Mouse (Mus musculus) CH12.LX (cell line): ENCODE measurements around the gene Neu2.
A peak's percentile ranks its signal among the peaks of the same experiment; 100 is the strongest.

Source experiments
- CHD2 ChIP-seq: IDR thresholded peaks from 2 replicates; pipeline ENCODE4 v1.6.1; 2011; ENCODE audit warnings: low read length, improper control_type of control experiment
- CTCF ChIP-seq, 2 experiments: IDR thresholded peaks in 1 of 2; conservative IDR thresholded peaks in 1 of 2; 2 replicates each; pipeline ENCODE4 v1.5.1; 2011 to 2012; ENCODE audit warnings: low read depth in 2 of 2, low read length in 2 of 2, improper control_type of control experiment in 1 of 2, inconsistent platforms in 1 of 2, mild to moderate bottlenecking in 1 of 2, moderate library complexity in 1 of 2
- ELF1 ChIP-seq: IDR thresholded peaks from 2 replicates; pipeline ENCODE4 v1.6.1; 2014; ENCODE audit warnings: low read depth, mild to moderate bottlenecking, inconsistent platforms, low read length, improper control_type of control experiment
- ETS1 ChIP-seq: conservative IDR thresholded peaks from 2 replicates; pipeline ENCODE4 v1.6.1; 2012; ENCODE audit warnings: low read depth, mild to moderate bottlenecking, inconsistent platforms, low read length, improper control_type of control experiment, moderate library complexity
- POLR2A ChIP-seq: IDR thresholded peaks from 2 replicates; pipeline ENCODE4 v1.6.1; 2011; ENCODE audit warnings: low read depth, mild to moderate bottlenecking, improper control_type of control experiment, low read length
- ZNF384 ChIP-seq: IDR thresholded peaks from 2 replicates; pipeline ENCODE4 v1.6.1; 2012; ENCODE audit warnings: low read depth, low read length, improper control_type of control experiment, inconsistent platforms

GRCm38 (mm10) chr1:87541614-87542013 is 31.9 kb downstream of the Neu2 start:
- TF ChIP-seq ELF1 (peak; percentile 20; the same call in 1 of the 2 replicates), ETS1 (no peak), CTCF (conservative IDR thresholded peaks at IDR 0.05 in 1 of 2, IDR thresholded peaks at IDR 0.05 in 1 of 2; ENCODE audit: low read depth in 2 of 2, low read length in 2 of 2) (peak; percentile 39 to 83), ZNF384 (no peak), POLR2A (no peak), CHD2 (no peak)
